Mouse (Mus musculus) CH12.LX (cell line): Measurements from ENCODE around the gene Olfr698.

ENCODE experiments used
- CTCF ChIP-seq, 2 experiments: IDR thresholded peaks in 1 of 2; conservative IDR thresholded peaks in 1 of 2; 2 replicates each; pipeline ENCODE4 v1.5.1; 2011 to 2012; ENCODE audit warnings: low read depth in 2 of 2, low read length in 2 of 2, improper control_type of control experiment in 1 of 2, inconsistent platforms in 1 of 2, mild to moderate bottlenecking in 1 of 2, moderate library complexity in 1 of 2
- E2F4 ChIP-seq: IDR thresholded peaks from 2 replicates; pipeline ENCODE4 v1.6.1; 2011; ENCODE audit warnings: low read depth, low read length, improper control_type of control experiment; ENCODE audit not compliant: insufficient replicate concordance
- EP300 ChIP-seq: IDR thresholded peaks from 2 replicates; pipeline ENCODE4 v1.6.1; 2011; ENCODE audit warnings: low read length, improper control_type of control experiment
- MAFK ChIP-seq: IDR thresholded peaks from 2 replicates; pipeline ENCODE4 v1.6.1; 2011; ENCODE audit warnings: low read length, improper control_type of control experiment; ENCODE audit not compliant: insufficient replicate concordance
- POLR2A ChIP-seq: IDR thresholded peaks from 2 replicates; pipeline ENCODE4 v1.6.1; 2011; ENCODE audit warnings: low read depth, mild to moderate bottlenecking, improper control_type of control experiment, low read length
- RAD21 ChIP-seq: IDR thresholded peaks from 2 replicates; pipeline ENCODE4 v1.6.1; 2011; ENCODE audit warnings: low read depth, mild to moderate bottlenecking, low read length, improper control_type of control experiment, moderate library complexity
- RCOR1 ChIP-seq: conservative IDR thresholded peaks from 2 replicates; pipeline ENCODE4 v1.6.1; 2012; ENCODE audit warnings: low read depth, mild to moderate bottlenecking, inconsistent platforms, low read length, improper control_type of control experiment
- SIN3A ChIP-seq: IDR thresholded peaks from 2 replicates; pipeline ENCODE4 v1.6.1; 2012; ENCODE audit warnings: low read length, improper control_type of control experiment, inconsistent platforms
- USF1 ChIP-seq: IDR thresholded peaks from 2 replicates; pipeline ENCODE4 v1.6.1; 2014; ENCODE audit warnings: low read depth, mild to moderate bottlenecking, inconsistent platforms, low read length, improper control_type of control experiment
- ZC3H11A ChIP-seq: IDR thresholded peaks from 2 replicates; pipeline ENCODE4 v1.6.1; 2012; ENCODE audit warnings: low read depth, mild to moderate bottlenecking, inconsistent platforms, low read length, improper control_type of control experiment
- ZNF384 ChIP-seq: IDR thresholded peaks from 2 replicates; pipeline ENCODE4 v1.6.1; 2012; ENCODE audit warnings: low read depth, low read length, improper control_type of control experiment, inconsistent platforms

- TF ChIP-seq CTCF (conservative IDR thresholded peaks at IDR 0.05 in 1 of 2, IDR thresholded peaks at IDR 0.05 in 1 of 2; ENCODE audit: low read depth in 2 of 2, low read length in 2 of 2) (no peak), ZC3H11A (no peak), SIN3A (no peak), USF1 (no peak), E2F4 (no peak), MAFK (no peak), EP300 (no peak), POLR2A (no peak), RAD21 (no peak), ZNF384 (no peak), RCOR1 (no peak)
Observed at GRCm38 (mm10) chr7:106755297-106755696, at the start of gene Olfr698.
